Mouse (Mus musculus) adrenal gland, adult 8-10 months (tissue): Measurements from ENCODE around the gene Olfr536. TPM values are rescaled to one million over a fixed set of nuclear protein-coding genes. Genes with fewer than 3 reads are reported as not detected.
"Not testable (repeated sequence)": the region's sequence is repeated elsewhere in the genome, so short reads cannot be mapped to it uniquely, and the experiment has no call there.

ENCODE experiments used
- DNase-seq: peaks from one replicate; pipeline ENCODE4 v3.0.0; 2022
- total RNA-seq, 4 experiments: library from RNA; stranded (reverse); gene quantifications; 2 replicates each; pipeline ENCODE4 v1.2.4; 2022

Olfr536 gene
- total RNA-seq = not detected

DNA sequence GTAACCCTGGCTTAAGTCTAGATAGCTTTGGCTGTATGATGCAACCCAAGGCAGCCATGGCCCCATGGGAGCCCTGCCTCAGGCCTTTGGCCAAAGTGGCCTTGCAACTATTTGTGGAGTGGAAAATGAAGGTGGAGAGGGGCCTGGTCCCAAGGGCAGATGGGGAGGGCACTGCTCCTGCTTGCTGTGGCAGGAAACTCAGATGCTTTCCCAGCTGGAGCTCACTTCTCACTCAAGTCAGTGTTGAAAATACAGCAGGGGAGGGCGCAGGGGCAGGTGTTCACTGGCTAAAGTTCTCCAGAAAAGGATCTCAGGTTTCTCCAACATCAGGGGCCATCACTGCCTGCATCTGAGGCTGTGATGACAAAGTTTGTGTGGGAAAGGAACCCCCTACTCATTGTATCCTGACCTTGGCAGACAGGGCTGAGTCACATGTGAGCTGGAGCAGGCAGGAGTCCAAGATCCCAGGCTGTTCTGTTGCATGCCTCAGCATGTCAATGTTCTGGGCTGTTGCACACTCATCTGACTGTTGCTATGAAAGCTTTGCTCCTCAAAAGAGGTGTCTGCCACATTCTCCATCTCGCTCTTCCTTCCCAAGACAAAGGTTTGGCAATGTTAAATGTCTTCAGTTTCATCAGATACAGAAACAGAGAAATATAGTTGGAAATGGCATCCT lies at the start of gene Olfr536:
Olfr536 (minus strand) TSS at position 51 of the 676 bp plus-strand sequence.
- DNase-seq = not testable (repeated sequence)

DNA sequence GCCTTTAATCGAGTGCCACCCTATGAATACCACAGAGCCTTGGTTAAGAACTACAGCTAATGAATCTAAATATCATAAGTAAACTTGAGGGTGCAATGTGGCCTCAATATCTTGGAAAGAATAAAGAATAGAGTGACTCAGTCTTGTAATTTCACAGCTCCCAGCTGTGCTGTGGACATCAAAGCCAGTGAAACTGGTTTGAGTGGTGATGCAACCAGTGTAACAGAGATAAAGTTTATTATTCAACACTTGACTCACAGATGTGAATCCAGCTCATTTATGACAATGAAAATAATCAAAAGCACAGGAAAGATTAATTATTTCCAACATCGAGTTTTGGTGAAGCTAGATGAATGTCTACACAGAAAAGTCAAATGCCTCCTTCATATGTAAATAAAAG lies 32.5 kb upstream of the Olfr536 start:
- no peak for DNase-seq

GRCm38 (mm10) chr7:140494702-140495101 lies 12.5 kb downstream of the Olfr536 start:
- DNase-seq = no peak

GRCm38 (mm10) chr7:140494231-140494630 lies 13.0 kb downstream of the Olfr536 start:
- DNase-seq = no peak

GRCm38 (mm10) chr7:140488981-140489380 lies 18.2 kb downstream of the Olfr536 start:
- no peak for DNase-seq

GRCm38 (mm10) chr7:140483916-140484315 lies 23.3 kb downstream of the Olfr536 start, which contains the start of gene Olfr535:
Gene Olfr535, plus strand, starts transcription at chr7:140484216.
- DNase-seq = no peak

GRCm38 (mm10) chr7:140478733-140479132 lies 28.5 kb downstream of the Olfr536 start:
- no peak for DNase-seq

- DNase-seq = no peak
Observed at GRCm38 (mm10) chr7:140477886-140478285, 29.3 kb downstream of the Olfr536 start.

- not testable (repeated sequence) for DNase-seq
Observed at GRCm38 (mm10) chr7:140463070-140463469, 44.1 kb downstream of the Olfr536 start, which contains the start of gene Olfr533. Gene Olfr533, plus strand, starts transcription at chr7:140463370.

Other genes starting within 250 kb of the Olfr536 start
- gene Olfr525, start 186.5 kb downstream of the Olfr536 start, total RNA-seq = not detected
- not detected for gene Olfr527, start 173.4 kb downstream of the Olfr536 start, total RNA-seq
- gene Olfr60, start 145.7 kb downstream of the Olfr536 start, total RNA-seq = not detected
- not detected for gene Olfr530, start 131.1 kb downstream of the Olfr536 start, total RNA-seq
- gene Olfr531, start 104.5 kb downstream of the Olfr536 start, total RNA-seq = not detected
- gene Olfr532, start 85.8 kb downstream of the Olfr536 start, total RNA-seq = not detected
- not detected for gene Olfr533, start 44.0 kb downstream of the Olfr536 start, total RNA-seq
- not detected for gene Olfr535, start 23.2 kb downstream of the Olfr536 start, total RNA-seq
- not detected for gene Olfr538, start 60.5 kb upstream of the Olfr536 start, total RNA-seq
- under 1 TPM in 1 of 4 experiments, not detected in 3; 0.03 TPM for gene Olfr46, start 93.9 kb upstream of the Olfr536 start, total RNA-seq
- not detected for gene Olfr61, start 121.6 kb upstream of the Olfr536 start, total RNA-seq
- gene Olfr53, start 139.1 kb upstream of the Olfr536 start, total RNA-seq = not detected
- under 1 TPM; 0.03 TPM for gene Olfr539, start 152.5 kb upstream of the Olfr536 start, total RNA-seq
- not detected for gene Olfr45, start 174.6 kb upstream of the Olfr536 start, total RNA-seq
- gene Olfr541, start 189.9 kb upstream of the Olfr536 start, total RNA-seq = not detected